Mouse (Mus musculus): ENCODE data around the gene Plcd3. TPM values are rescaled to one million over a fixed set of nuclear protein-coding genes. Genes with fewer than 3 reads are reported as not detected.

Gene Plcd3
- total and polyA plus RNA-seq, 3 experiments, result 13.7 to 22.3 (median 14.0) TPM

- peak; percentile 79 to 89 for DNase-seq
- Histone ChIP-seq H3K27ac (peak overlapping the region; percentile 86), H3K4me1 (ENCODE audit: control insufficient read depth, insufficient read depth, low read length) (peaks cover 12% of the 10 kb centered on the region), H3K4me3 (no peak overlapping the region), H3K27me3 (ENCODE audit: control insufficient read depth, insufficient read depth, low read length) (no peaks in the 10 kb centered on the region), H3K36me3 (ENCODE audit: control insufficient read depth, insufficient read depth, low read length) (peaks cover 8% of the 10 kb centered on the region), H3K9ac (ENCODE audit: low read depth, low read length) (no peak overlapping the region), H3K79me2 (replicated peaks; ENCODE audit: control insufficient read depth, insufficient read depth, low read length) (no peaks in the 10 kb centered on the region)
- WGBS, result 17% methylated on average over 8 of the region's 8 CpGs
- TF ChIP-seq CTCF (IDR thresholded peaks at IDR 0.05) (no peak), EP300 (IDR thresholded peaks at IDR 0.05; ENCODE audit: insufficient read depth, low read depth, low read length) (peak; percentile 96), POLR2A (IDR thresholded peaks at IDR 0.05; ENCODE audit: insufficient read depth, low read depth, low read length) (no peak; the same call in 1 of the 2 replicates)
- intact Hi-C loops (cut with DNase I), result loop anchor here (5.0 kb wide), 1 partner anchor 54 kb away; no protein-coding TSS in a partner anchor
Measured at GRCm38 (mm10) chr11:103051249-103051691, 50.2 kb downstream of the Plcd3 start.

GRCm38 (mm10) chr11:103050153-103050552, 51.3 kb downstream of the Plcd3 start:
- no peak overlapping the region for H3K9ac ChIP-seq (ENCODE audit: low read depth, low read length)
- WGBS, result 52% methylated on average over 9 of the region's 9 CpGs
- no peaks in the 10 kb centered on the region for H3K27me3 ChIP-seq (ENCODE audit: control insufficient read depth, insufficient read depth, low read length)
- peaks cover 12% of the 10 kb centered on the region for H3K4me1 ChIP-seq (ENCODE audit: control insufficient read depth, insufficient read depth, low read length)
- H3K36me3 ChIP-seq (ENCODE audit: control insufficient read depth, insufficient read depth, low read length), result peaks cover 8% of the 10 kb centered on the region
- H3K79me2 ChIP-seq (replicated peaks; ENCODE audit: control insufficient read depth, insufficient read depth, low read length), result no peaks in the 10 kb centered on the region
- peak in 1 of 2 experiments; percentile 71 for DNase-seq
- intact Hi-C loops (cut with DNase I), result loop anchor here (5.0 kb wide), 1 partner anchor 53 kb away; no protein-coding TSS in a partner anchor
- TF ChIP-seq POLR2A (IDR thresholded peaks at IDR 0.05; ENCODE audit: insufficient read depth, low read depth, low read length) (no peak), CTCF (IDR thresholded peaks at IDR 0.05) (no peak), EP300 (IDR thresholded peaks at IDR 0.05; ENCODE audit: insufficient read depth, low read depth, low read length) (no peak)
- no peak overlapping the region for H3K4me3 ChIP-seq
- H3K27ac ChIP-seq, result peak overlapping the region; percentile 86

- no peaks in the 10 kb centered on the region for H3K79me2 ChIP-seq (replicated peaks; ENCODE audit: control insufficient read depth, insufficient read depth, low read length)
- no peak overlapping the region for H3K4me3 ChIP-seq
- WGBS, result 87% methylated on average over 5 of the region's 5 CpGs
- peaks cover 12% of the 10 kb centered on the region for H3K4me1 ChIP-seq (ENCODE audit: control insufficient read depth, insufficient read depth, low read length)
- TF ChIP-seq EP300 (IDR thresholded peaks at IDR 0.05; ENCODE audit: insufficient read depth, low read depth, low read length) (no peak), POLR2A (IDR thresholded peaks at IDR 0.05; ENCODE audit: insufficient read depth, low read depth, low read length) (no peak), CTCF (IDR thresholded peaks at IDR 0.05) (no peak)
- intact Hi-C loops (cut with DNase I), result loop anchor here (5.0 kb wide), 1 partner anchor 52 kb away; no protein-coding TSS in a partner anchor
- H3K36me3 ChIP-seq (ENCODE audit: control insufficient read depth, insufficient read depth, low read length), result peaks cover 8% of the 10 kb centered on the region
- H3K27me3 ChIP-seq (ENCODE audit: control insufficient read depth, insufficient read depth, low read length), result no peaks in the 10 kb centered on the region
- H3K9ac ChIP-seq (ENCODE audit: low read depth, low read length), result no peak overlapping the region
- H3K27ac ChIP-seq, result peak overlapping the region; percentile 86; the same call in 1 of the 2 replicates
- no peak for DNase-seq
Measured at GRCm38 (mm10) chr11:103049611-103050010, 51.8 kb downstream of the Plcd3 start.

- TF ChIP-seq POLR2A (IDR thresholded peaks at IDR 0.05; ENCODE audit: insufficient read depth, low read depth, low read length) (no peak), CTCF (IDR thresholded peaks at IDR 0.05) (no peak), EP300 (IDR thresholded peaks at IDR 0.05; ENCODE audit: insufficient read depth, low read depth, low read length) (no peak)
- no peaks in the 10 kb centered on the region; the same call in 1 of the 2 replicates for H3K36me3 ChIP-seq (ENCODE audit: control insufficient read depth, insufficient read depth, low read length)
- no peak for DNase-seq
Measured at GRCm38 (mm10) chr11:103046286-103046685, 55.2 kb downstream of the Plcd3 start.

GRCm38 (mm10) chr11:103043982-103044381, 57.5 kb downstream of the Plcd3 start:
- peaks cover 1% of the 10 kb centered on the region for H3K4me1 ChIP-seq (ENCODE audit: control insufficient read depth, insufficient read depth, low read length)
- H3K36me3 ChIP-seq (ENCODE audit: control insufficient read depth, insufficient read depth, low read length), result no peaks in the 10 kb centered on the region
- no peak overlapping the region for H3K27ac ChIP-seq
- H3K4me3 ChIP-seq, result no peak overlapping the region
- TF ChIP-seq EP300 (IDR thresholded peaks at IDR 0.05; ENCODE audit: insufficient read depth, low read depth, low read length) (no peak), CTCF (IDR thresholded peaks at IDR 0.05) (no peak), POLR2A (IDR thresholded peaks at IDR 0.05; ENCODE audit: insufficient read depth, low read depth, low read length) (no peak)
- H3K9ac ChIP-seq (ENCODE audit: low read depth, low read length), result no peak overlapping the region
- DNase-seq, result no peak
- intact Hi-C loops (cut with DNase I), result no loop called here
- no peaks in the 10 kb centered on the region for H3K27me3 ChIP-seq (ENCODE audit: control insufficient read depth, insufficient read depth, low read length)
- WGBS, result 96% methylated on average over 3 of the region's 3 CpGs
- peaks cover 2% of the 10 kb centered on the region; the same call in 1 of the 2 replicates for H3K79me2 ChIP-seq (replicated peaks; ENCODE audit: control insufficient read depth, insufficient read depth, low read length)

More at GRCm38 (mm10) chr11:103046286-103046685, 55.2 kb downstream of the Plcd3 start:
- WGBS, result 71% methylated on average over 8 of the region's 8 CpGs
- Histone ChIP-seq H3K27me3 (ENCODE audit: control insufficient read depth, insufficient read depth, low read length) (no peaks in the 10 kb centered on the region), H3K27ac (no peak overlapping the region), H3K4me3 (no peak overlapping the region), H3K9ac (ENCODE audit: low read depth, low read length) (no peak overlapping the region), H3K79me2 (replicated peaks; ENCODE audit: control insufficient read depth, insufficient read depth, low read length) (no peaks in the 10 kb centered on the region; the same call in 1 of the 2 replicates), H3K4me1 (ENCODE audit: control insufficient read depth, insufficient read depth, low read length) (peaks cover 3% of the 10 kb centered on the region)
- intact Hi-C loops (cut with DNase I), result no loop called here

GRCm38 (mm10) chr11:103042828-103043227, 58.6 kb downstream of the Plcd3 start:
- no peak for TF ChIP-seq POLR2A (IDR thresholded peaks at IDR 0.05; ENCODE audit: insufficient read depth, low read depth, low read length)
- no peak for TF ChIP-seq CTCF (IDR thresholded peaks at IDR 0.05)
- no peak for TF ChIP-seq EP300 (IDR thresholded peaks at IDR 0.05; ENCODE audit: insufficient read depth, low read depth, low read length)
- H3K4me3 ChIP-seq, result no peak overlapping the region
- WGBS, result 67% methylated on average over 4 of the region's 4 CpGs
- no peaks in the 10 kb centered on the region for H3K27me3 ChIP-seq (ENCODE audit: control insufficient read depth, insufficient read depth, low read length)
- no peak overlapping the region for H3K27ac ChIP-seq
- no peak overlapping the region for H3K9ac ChIP-seq (ENCODE audit: low read depth, low read length)
- peaks cover 2% of the 10 kb centered on the region; the same call in 1 of the 2 replicates for H3K79me2 ChIP-seq (replicated peaks; ENCODE audit: control insufficient read depth, insufficient read depth, low read length)
- no peaks in the 10 kb centered on the region for H3K36me3 ChIP-seq (ENCODE audit: control insufficient read depth, insufficient read depth, low read length)
- peaks cover 1% of the 10 kb centered on the region for H3K4me1 ChIP-seq (ENCODE audit: control insufficient read depth, insufficient read depth, low read length)
- intact Hi-C loops (cut with DNase I), result no loop called here
- DNase-seq, result no peak
